Mouse (Mus musculus) erythroblast, embryonic 14.5 days (primary cell): Measurements from ENCODE around the gene Sulf2.

Experiments
- GATA1 ChIP-seq: IDR thresholded peaks from 2 replicates; pipeline ENCODE4 v1.6.1; 2012; ENCODE audit warnings: low read length, inconsistent platforms, mixed read lengths
- TAL1 ChIP-seq: IDR thresholded peaks from 3 replicates; pipeline ENCODE4 v1.6.1; 2012; ENCODE audit warnings: low read length, inconsistent platforms, mixed read lengths

DNA sequence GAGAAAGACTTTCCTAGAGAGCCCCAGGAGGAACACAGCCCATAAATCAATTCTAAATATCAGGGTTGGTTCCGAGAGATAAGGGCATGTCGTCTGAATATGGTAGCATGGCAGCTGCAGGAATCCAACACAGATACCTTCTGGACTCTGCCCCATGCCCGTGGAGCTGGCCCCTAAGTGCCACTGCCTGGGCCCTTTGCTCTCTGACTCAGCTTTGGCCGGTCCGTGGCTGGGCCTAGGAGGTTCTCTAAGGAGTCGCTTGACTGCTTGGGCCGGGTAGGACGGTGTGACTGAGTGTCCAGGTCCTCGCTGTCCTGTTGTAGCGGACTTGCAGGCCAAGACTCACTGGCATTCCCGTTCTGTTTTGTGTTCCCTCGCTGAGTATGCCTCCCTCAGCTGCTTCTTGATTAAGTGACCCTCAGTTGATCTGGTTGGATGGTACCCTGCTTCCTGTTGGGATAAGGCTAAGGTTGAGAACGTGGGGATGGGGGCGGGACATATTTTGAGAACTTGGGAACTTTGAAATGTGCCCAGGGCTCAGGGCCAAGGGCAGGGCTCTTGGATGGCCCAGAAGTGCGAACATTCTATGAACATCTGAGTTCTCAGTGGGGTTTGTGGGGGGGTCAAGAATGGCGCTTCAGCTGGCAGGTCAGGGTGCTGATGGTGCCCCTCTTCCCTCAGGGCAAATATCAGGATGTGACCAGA, 30.9 kb upstream of the Sulf2 start:
- TF ChIP-seq GATA1, result no peak
- no peak for TF ChIP-seq TAL1
